Mouse (Mus musculus) G1E (cell line): ENCODE measurements around the gene Hmgb2.

Experiments
- CTCF ChIP-seq: IDR thresholded peaks from 2 replicates; pipeline ENCODE4 v1.5.1; 2012; ENCODE audit warnings: low read depth, low read length, inconsistent platforms, mixed read lengths
- GATA1 ChIP-seq: IDR thresholded peaks from 2 replicates; pipeline ENCODE4 v1.6.1; 2012; ENCODE audit warnings: borderline replicate concordance, low read length, inconsistent platforms, mixed read lengths
- TAL1 ChIP-seq: conservative IDR thresholded peaks from 2 replicates; pipeline ENCODE4 v1.6.1; 2012; ENCODE audit warnings: low read depth, low read length, inconsistent platforms, mixed read lengths

- TF ChIP-seq CTCF (no peak), TAL1 (no peak), GATA1 (no peak)
Measured at GRCm38 (mm10) chr8:57536167-57536566, 24.5 kb downstream of the Hmgb2 start.
